Mouse (Mus musculus) liver, adult 2 months (tissue): ENCODE results near the gene Ube2g2. TPM values are rescaled to one million over a fixed set of nuclear protein-coding genes. Genes with fewer than 3 reads are reported as not detected.

Source experiments
- DNase-seq: peaks from one replicate; pipeline ENCODE4 v3.0.0-alpha.2; 2011; ENCODE audit warnings: low read depth, low spot score; ENCODE audit errors: extremely low read depth
- H3K27ac ChIP-seq: fragments of 200-500 bp; replicated peaks from 2 replicates; pipeline ENCODE4 v1.5.1; 2012; ENCODE audit warnings: low read depth, mild to moderate bottlenecking, control low read depth, inconsistent platforms, low read length; ENCODE audit not compliant: insufficient read depth
- H3K27me3 ChIP-seq: fragments of 200-500 bp; 2 replicates; pipeline ENCODE4 v1.6.1; 2012; ENCODE audit warnings: mild to moderate bottlenecking, moderate library complexity, low read length, inconsistent platforms; ENCODE audit not compliant: control insufficient read depth, insufficient read depth
- H3K36me3 ChIP-seq: fragments of 200-500 bp; 2 replicates; pipeline ENCODE4 v1.6.1; 2012; ENCODE audit warnings: low read length, inconsistent platforms; ENCODE audit not compliant: control insufficient read depth, insufficient read depth
- H3K4me1 ChIP-seq: fragments of 200-500 bp; 2 replicates; pipeline ENCODE4 v1.6.1; 2011; ENCODE audit warnings: low read length; ENCODE audit not compliant: control insufficient read depth, insufficient read depth
- H3K4me3 ChIP-seq: fragments of 200-500 bp; 2 replicates; pipeline ENCODE4 v1.5.1; 2011; ENCODE audit warnings: low read depth, mild to moderate bottlenecking, control low read depth, low read length, moderate library complexity; ENCODE audit not compliant: insufficient read depth
- H3K79me2 ChIP-seq: fragments of 200-500 bp; 2 replicates; pipeline ENCODE4 v1.6.1; 2012; ENCODE audit warnings: inconsistent platforms, mild to moderate bottlenecking, low read length, moderate library complexity; ENCODE audit not compliant: control insufficient read depth, insufficient read depth
- H3K9ac ChIP-seq: fragments of 200-500 bp; 2 replicates; pipeline ENCODE4 v1.6.1; 2012; ENCODE audit warnings: low read depth, mild to moderate bottlenecking, control low read depth, inconsistent platforms, low read length
- CTCF ChIP-seq: fragments of 200-500 bp; IDR thresholded peaks from 2 replicates; pipeline ENCODE4 v1.5.1; 2011; ENCODE audit warnings: low read depth, low read length, control low read depth
- POLR2A ChIP-seq: fragments of 200-500 bp; IDR thresholded peaks from 2 replicates; pipeline ENCODE4 v1.6.1; 2011; ENCODE audit warnings: low read length, control low read depth; ENCODE audit not compliant: insufficient read depth; ENCODE audit errors: extremely low read depth
- WGBS: fragments of 180-500 bp; shearing (Covaris S2); methylation state at CpG from one replicate; pipeline ENCODE4 v1.1.7; 2018; 5-methylcytosine and 5-hydroxymethylcytosine counted together
- polyA plus RNA-seq: library from polyadenylated mRNA; depleted of rRNA; stranded (reverse); fragments of >200 nt; gene quantifications from 2 replicates; pipeline ENCODE4 v1.2.3, GENCODE M21; 2012
- total RNA-seq: library from RNA; depleted of rRNA; stranded (reverse); fragments of >200 nt; gene quantifications from 2 replicates; pipeline ENCODE4 v1.2.3, GENCODE M21; 2014

Ube2g2 gene
- total and polyA plus RNA-seq, 2 experiments, result 21.6 to 30.4 TPM

GRCm38 (mm10) chr10:77608589-77608988, 13.5 kb upstream of the Ube2g2 start:
- Histone ChIP-seq H3K9ac (no peak overlapping the region), H3K4me3 (no peak overlapping the region), H3K27ac (no peak overlapping the region; the same call in 1 of the 2 replicates), H3K4me1 (peaks cover 24% of the 10 kb centered on the region), H3K36me3 (peaks cover 8% of the 10 kb centered on the region), H3K79me2 (peaks cover 26% of the 10 kb centered on the region), H3K27me3 (no peaks in the 10 kb centered on the region)
- TF ChIP-seq CTCF (no peak), POLR2A (no peak)
- no peak for DNase-seq
- 73% methylated on average over 8 of the region's 8 CpGs for WGBS

- Histone ChIP-seq H3K9ac (no peak overlapping the region), H3K27me3 (no peaks in the 10 kb centered on the region), H3K4me3 (no peak overlapping the region), H3K79me2 (peaks cover 26% of the 10 kb centered on the region), H3K4me1 (peaks cover 31% of the 10 kb centered on the region), H3K36me3 (peaks cover 19% of the 10 kb centered on the region), H3K27ac (peak overlapping the region; percentile 45)
- peak; percentile 96 for DNase-seq
- WGBS, result 36% methylated on average over 8 of the region's 8 CpGs
- TF ChIP-seq CTCF, result no peak
Measured at GRCm38 (mm10) chr10:77610221-77610961, 11.7 kb upstream of the Ube2g2 start.

GRCm38 (mm10) chr10:77613409-77613808, 8.7 kb upstream of the Ube2g2 start:
- no peak overlapping the region for H3K9ac ChIP-seq
- WGBS, result 4% methylated on average over 3 of the region's 3 CpGs
- peak; percentile 98 for DNase-seq
- TF ChIP-seq CTCF (no peak), POLR2A (no peak)
- peaks cover 23% of the 10 kb centered on the region for H3K4me1 ChIP-seq
- no peak overlapping the region for H3K4me3 ChIP-seq
- peaks cover 13% of the 10 kb centered on the region for H3K79me2 ChIP-seq
- H3K36me3 ChIP-seq, result peaks cover 30% of the 10 kb centered on the region
- H3K27me3 ChIP-seq, result no peaks in the 10 kb centered on the region
- peak overlapping the region; percentile 64 for H3K27ac ChIP-seq

- Histone ChIP-seq H3K27ac (no peak overlapping the region), H3K36me3 (peaks cover 30% of the 10 kb centered on the region), H3K4me1 (peaks cover 16% of the 10 kb centered on the region), H3K79me2 (peaks cover 7% of the 10 kb centered on the region), H3K27me3 (no peaks in the 10 kb centered on the region), H3K9ac (no peak overlapping the region), H3K4me3 (no peak overlapping the region)
- no peak for TF ChIP-seq POLR2A
- TF ChIP-seq CTCF, result no peak
- 97% methylated on average over 8 of the region's 8 CpGs for WGBS
- no peak for DNase-seq
Measured at GRCm38 (mm10) chr10:77615647-77616046, 6.4 kb upstream of the Ube2g2 start.

- H3K36me3 ChIP-seq, result peaks cover 27% of the 10 kb centered on the region
- no peak for TF ChIP-seq CTCF
- TF ChIP-seq POLR2A, result no peak
Measured at GRCm38 (mm10) chr10:77616166-77616565, 5.9 kb upstream of the Ube2g2 start.

GRCm38 (mm10) chr10:77616926-77617325, 5.1 kb upstream of the Ube2g2 start:
- no peak overlapping the region for H3K9ac ChIP-seq
- no peak overlapping the region for H3K4me3 ChIP-seq
- H3K27ac ChIP-seq, result no peak overlapping the region
- no peaks in the 10 kb centered on the region for H3K27me3 ChIP-seq
- 68% methylated on average over 7 of the region's 7 CpGs for WGBS
- TF ChIP-seq CTCF, result no peak
- TF ChIP-seq POLR2A, result no peak
- no peaks in the 10 kb centered on the region; the same call in 1 of the 2 replicates for H3K79me2 ChIP-seq
- peaks cover 14% of the 10 kb centered on the region for H3K4me1 ChIP-seq
- DNase-seq, result no peak
- H3K36me3 ChIP-seq, result peaks cover 23% of the 10 kb centered on the region

More at GRCm38 (mm10) chr10:77616166-77616565, 5.9 kb upstream of the Ube2g2 start:
- 86% methylated on average over 9 of the region's 9 CpGs for WGBS
- Histone ChIP-seq H3K9ac (no peak overlapping the region), H3K4me1 (peaks cover 14% of the 10 kb centered on the region), H3K27me3 (no peaks in the 10 kb centered on the region), H3K27ac (no peak overlapping the region), H3K4me3 (no peak overlapping the region), H3K79me2 (peaks cover 2% of the 10 kb centered on the region; the same call in 1 of the 2 replicates)
- DNase-seq, result no peak
